Mouse (Mus musculus) bone marrow macrophage, adult 2 months (primary cell): Measurements from ENCODE around the gene Ms4a15.

Experiments
- CTCF ChIP-seq: IDR thresholded peaks from 2 replicates; pipeline ENCODE4 v1.5.1; 2012; ENCODE audit warnings: low read depth, mild to moderate bottlenecking, low read length, moderate library complexity
- POLR2A ChIP-seq: IDR thresholded peaks from 2 replicates; pipeline ENCODE4 v1.6.1; 2012; ENCODE audit warnings: mild to moderate bottlenecking, low read depth, low read length, borderline replicate concordance

GRCm38 (mm10) chr19:11037570-11037969 lies 44.5 kb upstream of the Ms4a15 start:
- TF ChIP-seq CTCF (no peak), POLR2A (no peak)
